Mouse (Mus musculus): ENCODE data around the gene Gbp4.
"Not testable (repeated sequence)": the region's sequence is repeated elsewhere in the genome, so short reads cannot be mapped to it uniquely, and the experiment has no call there.

GRCm38 (mm10) chr5:105110271-105110852, 29.0 kb downstream of the Gbp4 start:
- TF ChIP-seq CTCF (IDR thresholded peaks at IDR 0.05; ENCODE audit: control insufficient read depth, insufficient read depth, low read length); POLR2A (IDR thresholded peaks at IDR 0.05; ENCODE audit: borderline replicate concordance, control insufficient read depth, low read depth, low read length): not testable (repeated sequence)

Measured in bone marrow, adult 2 months (tissue).